Mouse (Mus musculus) thymus, postnatal 10 days (tissue): ENCODE results near the gene Acaa1a.
A peak's percentile ranks its signal among the peaks of the same experiment; 100 is the strongest.

Experiments used
- DNase-seq, 2 experiments: peaks; one replicate each; pipeline ENCODE4 v3.0.0; 2021; ENCODE audit warnings: low spot score in 2 of 2

The Acaa1a gene

GRCm38 (mm10) chr9:119339558-119340211 is at the start of gene Acaa1a:
Gene Acaa1a (plus strand): TSS chr9:119339676.
- DNase-seq = peak; percentile 52 to 54

GRCm38 (mm10) chr9:119290791-119291190 is 48.7 kb upstream of the Acaa1a start:
- no peak for DNase-seq

- no peak for DNase-seq
Measured at GRCm38 (mm10) chr9:119297696-119298095, 41.8 kb upstream of the Acaa1a start.

GRCm38 (mm10) chr9:119298563-119298962 is 40.9 kb upstream of the Acaa1a start:
- no peak for DNase-seq

GRCm38 (mm10) chr9:119305863-119306262 is 33.6 kb upstream of the Acaa1a start:
- no peak for DNase-seq

- DNase-seq = no peak
Measured at GRCm38 (mm10) chr9:119309067-119309466, 30.4 kb upstream of the Acaa1a start.

GRCm38 (mm10) chr9:119313096-119313495 is 26.4 kb upstream of the Acaa1a start:
- DNase-seq = no peak

- no peak for DNase-seq
Measured at GRCm38 (mm10) chr9:119318891-119319290, 20.6 kb upstream of the Acaa1a start.

GRCm38 (mm10) chr9:119320446-119320845 is 19.0 kb upstream of the Acaa1a start:
- DNase-seq = no peak

- DNase-seq = no peak
Measured at GRCm38 (mm10) chr9:119320946-119321345, 18.5 kb upstream of the Acaa1a start.

GRCm38 (mm10) chr9:119321392-119322229 is 17.9 kb upstream of the Acaa1a start:
- no peak for DNase-seq

- peak; percentile 95 to 98 for DNase-seq
Measured at GRCm38 (mm10) chr9:119322289-119323259, 16.9 kb upstream of the Acaa1a start, which contains the start of gene Oxsr1. Gene Oxsr1 (minus strand): TSS chr9:119322427.

- DNase-seq = no peak
Measured at GRCm38 (mm10) chr9:119323260-119323645, 16.2 kb upstream of the Acaa1a start.

GRCm38 (mm10) chr9:119324130-119324529 is 15.3 kb upstream of the Acaa1a start:
- no peak for DNase-seq

GRCm38 (mm10) chr9:119328488-119328887 is 11.0 kb upstream of the Acaa1a start:
- DNase-seq = no peak

- no peak for DNase-seq
Measured at GRCm38 (mm10) chr9:119330186-119330963, 9.1 kb upstream of the Acaa1a start.

GRCm38 (mm10) chr9:119334324-119334723 is 5.2 kb upstream of the Acaa1a start:
- peak in 1 of 2 experiments; percentile 24 for DNase-seq

GRCm38 (mm10) chr9:119334834-119335233 is 4.6 kb upstream of the Acaa1a start:
- DNase-seq = no peak

GRCm38 (mm10) chr9:119335571-119335970 is 3.9 kb upstream of the Acaa1a start:
- DNase-seq = no peak

GRCm38 (mm10) chr9:119337842-119338241 is 1.6 kb upstream of the Acaa1a start:
- no peak for DNase-seq

- DNase-seq = no peak
Measured at GRCm38 (mm10) chr9:119338350-119338749, 1.1 kb upstream of the Acaa1a start.
